In genomic region chr9:68935611-68936010, GRCm38 (mm10) we compare ENCODE assay signal across 20 mouse cellular contexts.
"Had no signal": no experiment of that assay in that cellular context is flagged by ENCODE, and none has a peak within 500 bp of the region (broad histone marks: within the 10 kb centered on the region; RNA-seq: fewer than 3 reads in every experiment).

No protein-coding gene starts in this region.

- H3K36me3 ChIP-seq: kidney, embryonic 15.5 days; limb, embryonic 12.5 days; limb, embryonic 15.5 days; midbrain, embryonic 10.5 days; midbrain, embryonic 13.5 days; neural tube, embryonic 13.5 days; stomach, embryonic 15.5 days had no signal

- H3K4me3 ChIP-seq: kidney, embryonic 15.5 days; limb, embryonic 12.5 days; limb, embryonic 15.5 days; midbrain, embryonic 10.5 days; midbrain, embryonic 13.5 days; neural tube, embryonic 13.5 days; stomach, embryonic 15.5 days had no signal

- H3K9me3 ChIP-seq: kidney, embryonic 15.5 days; limb, embryonic 15.5 days; neural tube, embryonic 13.5 days; stomach, embryonic 15.5 days had no signal

- H3K27ac ChIP-seq: kidney, embryonic 15.5 days; limb, embryonic 12.5 days; limb, embryonic 15.5 days; liver, embryonic 14.5 days; macrophage; midbrain, embryonic 10.5 days; midbrain, embryonic 13.5 days; neural tube, embryonic 13.5 days; stomach, embryonic 15.5 days had no signal

- DNase-seq: kidney, adult 8-10 months; kidney, postnatal 10 days; kidney, postnatal 36 days; liver, postnatal 0 days; lung, embryonic 14.5 days; retina, postnatal 1 day; right cerebral cortex, postnatal 25 days; spleen, adult 18-20 months; thymus, postnatal 25 days had no signal

- H3K27me3 ChIP-seq: kidney, embryonic 15.5 days; limb, embryonic 12.5 days; limb, embryonic 15.5 days; midbrain, embryonic 13.5 days; neural tube, embryonic 13.5 days; stomach, embryonic 15.5 days had no signal

- H3K4me1 ChIP-seq: kidney, embryonic 15.5 days; midbrain, embryonic 13.5 days; stomach, embryonic 15.5 days had no signal

- H3K9ac ChIP-seq: kidney, embryonic 15.5 days; limb, embryonic 12.5 days; limb, embryonic 15.5 days; liver, embryonic 14.5 days; liver, postnatal 0 days; lung, embryonic 14.5 days; midbrain, embryonic 13.5 days; neural tube, embryonic 13.5 days; stomach, embryonic 15.5 days had no signal

- H3K4me2 ChIP-seq: kidney, embryonic 15.5 days; limb, embryonic 12.5 days; limb, embryonic 15.5 days; liver, embryonic 11.5 days; lung, embryonic 14.5 days; midbrain, embryonic 13.5 days; neural tube, embryonic 13.5 days; stomach, embryonic 15.5 days had no signal

- ATAC-seq: liver, postnatal 0 days; lung, postnatal 0 days; midbrain, embryonic 13.5 days had no signal
